Mouse (Mus musculus) liver, embryonic 16.5 days (tissue): ENCODE measurements around the gene Fmnl2. TPM values are rescaled to one million over a fixed set of nuclear protein-coding genes. Genes with fewer than 3 reads are reported as not detected.

Experiments
- ATAC-seq: fragments of 200-750 bp; cut with Nextera tagmentation; 2 replicates; pipeline ENCODE4 v1.8.0; 2017; ENCODE audit warnings: low read depth, mild to moderate bottlenecking, moderate number of reproducible peaks, moderate library complexity
- H3K27ac ChIP-seq: fragments of 300-500 bp; sonication (generic); 2 replicates; pipeline ENCODE4 v1.5.1; 2014; ENCODE audit warnings: mild to moderate bottlenecking, low read length
- H3K27me3 ChIP-seq: fragments of 300-500 bp; sonication (generic); 2 replicates; pipeline ENCODE4 v1.6.1; 2014; ENCODE audit warnings: low read depth, low read length, mixed read lengths; ENCODE audit not compliant: control insufficient read depth, insufficient read depth
- H3K36me3 ChIP-seq: fragments of 300-500 bp; sonication (generic); 2 replicates; pipeline ENCODE4 v1.6.1; 2014; ENCODE audit warnings: mild to moderate bottlenecking; ENCODE audit not compliant: control insufficient read depth, insufficient read depth
- H3K4me1 ChIP-seq: fragments of 300-500 bp; sonication (generic); 2 replicates; pipeline ENCODE4 v1.6.1; 2014; ENCODE audit warnings: low read depth, low read length, mixed read lengths; ENCODE audit not compliant: control insufficient read depth
- H3K4me2 ChIP-seq: fragments of 300-500 bp; sonication (generic); 2 replicates; pipeline ENCODE4 v1.6.1; 2014; ENCODE audit warnings: low read depth, low read length, mixed read lengths
- H3K4me3 ChIP-seq: fragments of 300-500 bp; sonication (generic); 2 replicates; pipeline ENCODE4 v1.5.1; 2014; ENCODE audit warnings: low read depth, mild to moderate bottlenecking, low read length
- H3K9ac ChIP-seq: fragments of 300-500 bp; sonication (generic); 2 replicates; pipeline ENCODE4 v1.6.1; 2014; ENCODE audit warnings: low read depth, low read length
- H3K9me3 ChIP-seq: fragments of 300-500 bp; sonication (generic); replicated peaks from 2 replicates; pipeline ENCODE4 v1.6.1; 2016; ENCODE audit warnings: low read length; ENCODE audit not compliant: control insufficient read depth
- WGBS: fragments of 180-500 bp; shearing (Covaris S2); extraction: QIAGEN DNeasy Blood & Tissue Kit; methylation state at CpG from one replicate; pipeline ENCODE4 v1.1.7; 2014; ENCODE audit not compliant: insufficient replicate concordance; 5-methylcytosine and 5-hydroxymethylcytosine counted together
- polyA plus RNA-seq: library from polyadenylated mRNA; unstranded; fragments of >200 nt; fragmentation: Nextera tagmentation; extraction: Ambion mirVana; gene quantifications from 2 replicates; pipeline ENCODE4 v1.2.1, GENCODE M21; 2015

The Fmnl2 gene
- polyA plus RNA-seq, 1 experiment from 2014 or later = 0.53 TPM

- H3K4me1 ChIP-seq = no peaks in the 10 kb centered on the region
- H3K27ac ChIP-seq = no peak overlapping the region
- 76% methylated on average over 7 of the region's 7 CpGs for WGBS
- no peaks in the 10 kb centered on the region for H3K9me3 ChIP-seq
- H3K4me2 ChIP-seq = no peak overlapping the region
- H3K9ac ChIP-seq = no peak overlapping the region
- ATAC-seq = no peak
- no peaks in the 10 kb centered on the region for H3K27me3 ChIP-seq
- H3K36me3 ChIP-seq = no peaks in the 10 kb centered on the region
- no peak overlapping the region for H3K4me3 ChIP-seq
These were observed 123.5 kb downstream of the Fmnl2 start for GRCm38 (mm10) chr2:52981126-52981525.

GRCm38 (mm10) chr2:52981595-52981994 lies 123.9 kb downstream of the Fmnl2 start:
- no peaks in the 10 kb centered on the region for H3K27me3 ChIP-seq
- H3K36me3 ChIP-seq = no peaks in the 10 kb centered on the region
- no peak for ATAC-seq
- no peak overlapping the region for H3K4me3 ChIP-seq
- no peak overlapping the region for H3K9ac ChIP-seq
- no peaks in the 10 kb centered on the region for H3K9me3 ChIP-seq
- no peak overlapping the region for H3K27ac ChIP-seq
- WGBS = 67% methylated on average over 8 of the region's 8 CpGs
- no peaks in the 10 kb centered on the region for H3K4me1 ChIP-seq
- no peak overlapping the region for H3K4me2 ChIP-seq

- Histone ChIP-seq H3K4me2 (no peak overlapping the region), H3K27me3 (no peaks in the 10 kb centered on the region), H3K27ac (no peak overlapping the region), H3K4me1 (no peaks in the 10 kb centered on the region), H3K9me3 (no peaks in the 10 kb centered on the region), H3K9ac (no peak overlapping the region), H3K36me3 (no peaks in the 10 kb centered on the region), H3K4me3 (no peak overlapping the region)
- ATAC-seq = no peak
- WGBS = 71% methylated on average over 3 of the region's 3 CpGs
These were observed 124.8 kb downstream of the Fmnl2 start for GRCm38 (mm10) chr2:52982502-52982901.

- Histone ChIP-seq H3K27me3 (no peaks in the 10 kb centered on the region), H3K9me3 (no peaks in the 10 kb centered on the region), H3K4me2 (no peak overlapping the region), H3K4me3 (no peak overlapping the region), H3K9ac (no peak overlapping the region), H3K4me1 (no peaks in the 10 kb centered on the region), H3K36me3 (no peaks in the 10 kb centered on the region), H3K27ac (no peak overlapping the region)
- no peak for ATAC-seq
- WGBS = 74% methylated on average over 1 of the region's 1 CpGs
These were observed 126.9 kb downstream of the Fmnl2 start for GRCm38 (mm10) chr2:52984556-52984955.

GRCm38 (mm10) chr2:52985167-52985566 lies 127.5 kb downstream of the Fmnl2 start:
- Histone ChIP-seq H3K4me1 (no peaks in the 10 kb centered on the region), H3K27ac (no peak overlapping the region), H3K9me3 (no peaks in the 10 kb centered on the region), H3K27me3 (no peaks in the 10 kb centered on the region), H3K9ac (no peak overlapping the region), H3K4me2 (no peak overlapping the region), H3K4me3 (no peak overlapping the region), H3K36me3 (no peaks in the 10 kb centered on the region)
- ATAC-seq = no peak
- 53% methylated on average over 4 of the region's 4 CpGs for WGBS

GRCm38 (mm10) chr2:52986354-52986753 lies 128.7 kb downstream of the Fmnl2 start:
- H3K27ac ChIP-seq = no peak overlapping the region
- no peak for ATAC-seq
- no peaks in the 10 kb centered on the region for H3K4me1 ChIP-seq
- no peak overlapping the region for H3K4me3 ChIP-seq
- no peaks in the 10 kb centered on the region for H3K36me3 ChIP-seq
- no peak overlapping the region for H3K4me2 ChIP-seq
- H3K9me3 ChIP-seq = no peaks in the 10 kb centered on the region
- H3K27me3 ChIP-seq = no peaks in the 10 kb centered on the region
- 46% methylated on average over 3 of the region's 3 CpGs for WGBS
- no peak overlapping the region for H3K9ac ChIP-seq

- H3K4me1 ChIP-seq = no peaks in the 10 kb centered on the region
- no peaks in the 10 kb centered on the region for H3K27me3 ChIP-seq
- 65% methylated on average over 6 of the region's 6 CpGs for WGBS
- H3K9ac ChIP-seq = no peak overlapping the region
- H3K27ac ChIP-seq = no peak overlapping the region
- H3K36me3 ChIP-seq = no peaks in the 10 kb centered on the region
- H3K4me3 ChIP-seq = no peak overlapping the region
- no peaks in the 10 kb centered on the region for H3K9me3 ChIP-seq
- ATAC-seq = no peak
- H3K4me2 ChIP-seq = no peak overlapping the region
These were observed 129.4 kb downstream of the Fmnl2 start for GRCm38 (mm10) chr2:52987035-52987434.

GRCm38 (mm10) chr2:52987637-52988295 lies 130.1 kb downstream of the Fmnl2 start:
- Histone ChIP-seq H3K9me3 (no peaks in the 10 kb centered on the region), H3K4me2 (no peak overlapping the region), H3K9ac (no peak overlapping the region), H3K27me3 (no peaks in the 10 kb centered on the region), H3K27ac (no peak overlapping the region), H3K4me3 (no peak overlapping the region), H3K36me3 (no peaks in the 10 kb centered on the region), H3K4me1 (no peaks in the 10 kb centered on the region)
- WGBS = 43% methylated on average over 11 of the region's 11 CpGs
- ATAC-seq = peak; percentile 53

- no peaks in the 10 kb centered on the region for H3K27me3 ChIP-seq
- H3K4me1 ChIP-seq = no peaks in the 10 kb centered on the region
- ATAC-seq = no peak
- WGBS = 48% methylated on average over 4 of the region's 4 CpGs
- no peak overlapping the region for H3K9ac ChIP-seq
- no peak overlapping the region for H3K4me3 ChIP-seq
- no peaks in the 10 kb centered on the region for H3K36me3 ChIP-seq
- H3K4me2 ChIP-seq = no peak overlapping the region
- no peak overlapping the region for H3K27ac ChIP-seq
- no peaks in the 10 kb centered on the region for H3K9me3 ChIP-seq
These were observed 131.7 kb downstream of the Fmnl2 start for GRCm38 (mm10) chr2:52989316-52989715.
